Mouse (Mus musculus) kidney, adult 9 months (tissue): ENCODE measurements around the gene Cntn5.

Experiments
- DNase-seq: peaks from one replicate; pipeline ENCODE4 v3.0.0; 2022

Cntn5 gene

DNA sequence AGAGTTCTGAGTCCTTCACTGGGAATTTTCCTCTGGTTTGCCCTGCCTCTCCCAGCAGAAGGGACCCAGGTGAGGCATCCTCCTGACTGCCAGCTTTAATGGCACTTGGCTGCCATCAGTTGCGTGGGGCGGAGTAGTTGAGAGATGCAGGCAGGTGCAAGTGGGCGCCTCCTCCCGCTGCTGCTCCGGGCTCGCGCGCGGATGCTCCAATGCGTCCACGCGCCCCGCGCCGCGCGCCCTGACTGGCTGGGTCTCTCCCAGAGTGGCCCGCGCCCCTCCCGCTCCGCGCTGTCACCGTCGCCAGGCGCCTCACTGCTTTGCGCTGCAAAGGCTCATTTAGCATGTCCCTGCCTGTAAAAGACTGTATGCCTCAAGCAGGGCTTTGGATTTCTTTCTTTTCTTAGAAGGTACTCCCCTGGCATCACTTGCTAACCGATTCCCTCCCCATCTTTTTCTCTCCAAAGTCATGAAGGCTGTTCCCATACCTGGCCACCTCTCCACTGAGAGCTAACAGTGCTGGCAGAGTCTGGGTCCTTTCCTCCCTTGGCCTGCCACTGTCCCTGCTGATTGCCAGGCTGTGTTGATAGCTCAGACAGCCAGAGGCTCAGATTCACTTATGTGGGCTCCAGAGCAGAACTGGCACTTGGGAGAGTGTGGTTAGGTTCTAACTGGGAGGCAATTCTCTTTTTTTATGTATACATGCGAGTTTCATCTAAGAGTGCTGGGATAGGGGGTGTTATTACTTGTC, at the start of gene Cntn5:
TSS of gene Cntn5 (minus strand) at position 160 of the 748 bp plus-strand sequence.
- DNase-seq: no peak

DNA sequence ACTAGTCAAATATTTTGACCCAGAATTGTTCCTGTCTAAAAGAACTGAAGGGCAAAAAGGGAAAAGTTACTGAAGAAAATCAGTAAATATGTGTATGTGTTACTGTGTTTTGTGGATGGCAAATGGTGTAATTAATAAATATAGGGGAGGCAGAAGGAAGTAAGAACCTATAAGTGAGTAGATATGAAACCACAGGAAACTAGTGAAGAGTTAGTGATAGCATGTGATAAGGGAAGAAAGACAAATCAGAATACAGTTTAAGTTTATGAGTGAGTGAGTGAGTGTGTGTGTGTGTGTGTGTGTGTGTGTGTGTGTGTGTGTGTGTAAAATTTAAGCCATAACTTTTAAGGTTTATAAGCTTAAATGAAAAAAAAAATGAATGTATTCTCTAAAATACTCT, 45.9 kb upstream of the Cntn5 start:
- no peak for DNase-seq

DNA sequence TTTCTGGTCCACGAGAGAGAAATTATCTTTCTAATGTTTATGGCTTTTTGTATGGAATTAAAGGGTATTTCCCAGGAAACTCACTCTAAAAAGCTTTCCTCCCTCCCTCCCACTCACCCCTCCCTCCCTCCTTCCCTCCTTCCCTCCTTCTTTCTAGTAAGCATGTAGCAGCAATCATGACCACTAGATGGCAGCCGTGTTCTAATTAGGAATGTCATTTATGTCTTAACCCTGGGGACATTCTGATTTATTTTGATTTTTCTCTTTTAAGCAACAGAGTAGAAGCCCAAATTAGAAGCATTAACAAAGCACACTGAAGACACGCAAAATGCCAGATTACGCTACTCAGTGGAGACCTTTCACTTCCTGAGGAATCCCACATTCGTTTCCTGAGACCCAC, 5.0 kb upstream of the Cntn5 start:
- DNase-seq: peak; percentile 58

DNA sequence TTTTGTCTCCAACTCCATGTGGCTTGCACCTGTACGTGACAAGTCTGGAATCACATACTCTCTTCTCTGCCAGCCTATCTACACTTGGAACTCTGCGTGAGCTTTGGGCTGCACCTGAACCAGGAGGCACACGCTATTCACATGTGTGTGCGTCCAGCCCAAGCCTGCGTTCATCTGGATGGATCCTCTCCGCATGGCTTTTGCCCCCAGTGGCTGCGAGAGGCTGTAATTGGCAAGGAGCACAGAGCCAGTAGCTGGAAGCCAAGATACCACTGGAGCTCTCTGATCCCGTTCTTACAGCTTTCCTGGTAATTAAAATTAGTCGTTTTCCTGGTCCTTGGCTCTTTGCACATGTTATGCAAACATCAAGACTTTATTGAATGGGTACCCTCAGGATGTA, 1.1 kb upstream of the Cntn5 start:
- DNase-seq: no peak

DNA sequence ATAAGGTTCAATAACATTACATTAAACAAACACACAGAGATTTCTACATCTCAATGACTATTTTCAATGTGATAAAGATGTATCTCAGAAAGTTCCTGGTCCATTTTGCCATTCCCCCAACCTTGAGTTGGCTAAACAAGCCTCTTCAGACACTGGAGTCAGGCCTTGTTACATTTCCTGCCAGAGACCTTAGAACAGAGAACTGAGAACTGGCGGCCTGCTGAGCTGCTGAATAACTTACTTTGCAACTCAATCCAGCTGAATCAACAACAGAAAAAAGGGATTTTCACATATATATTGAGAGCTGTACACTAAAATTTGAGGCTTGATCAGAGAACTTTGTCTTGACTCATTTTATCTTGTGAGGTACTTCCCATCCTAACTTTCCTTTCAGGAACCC, 24.8 kb downstream of the Cntn5 start:
- DNase-seq: no peak

DNA sequence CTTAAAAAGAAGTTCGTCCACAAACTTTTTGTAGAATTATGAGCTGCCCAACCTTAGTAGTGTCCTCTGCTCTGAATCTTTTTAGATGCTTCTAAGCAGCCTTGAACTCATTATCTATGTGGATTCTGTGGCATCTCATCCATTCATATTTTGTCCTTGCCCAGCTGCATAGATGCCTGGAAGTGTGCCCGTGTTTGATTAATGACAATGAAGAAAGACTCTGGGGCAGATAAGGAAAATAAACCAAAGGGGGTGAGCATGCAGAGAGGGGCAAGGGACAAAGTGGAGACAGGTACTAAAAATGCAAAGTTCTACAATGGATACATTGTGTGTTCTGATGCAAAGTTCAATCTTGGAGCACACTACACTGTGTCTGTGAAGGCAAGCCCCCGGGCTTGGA, 30.7 kb downstream of the Cntn5 start:
- DNase-seq: no peak

DNA sequence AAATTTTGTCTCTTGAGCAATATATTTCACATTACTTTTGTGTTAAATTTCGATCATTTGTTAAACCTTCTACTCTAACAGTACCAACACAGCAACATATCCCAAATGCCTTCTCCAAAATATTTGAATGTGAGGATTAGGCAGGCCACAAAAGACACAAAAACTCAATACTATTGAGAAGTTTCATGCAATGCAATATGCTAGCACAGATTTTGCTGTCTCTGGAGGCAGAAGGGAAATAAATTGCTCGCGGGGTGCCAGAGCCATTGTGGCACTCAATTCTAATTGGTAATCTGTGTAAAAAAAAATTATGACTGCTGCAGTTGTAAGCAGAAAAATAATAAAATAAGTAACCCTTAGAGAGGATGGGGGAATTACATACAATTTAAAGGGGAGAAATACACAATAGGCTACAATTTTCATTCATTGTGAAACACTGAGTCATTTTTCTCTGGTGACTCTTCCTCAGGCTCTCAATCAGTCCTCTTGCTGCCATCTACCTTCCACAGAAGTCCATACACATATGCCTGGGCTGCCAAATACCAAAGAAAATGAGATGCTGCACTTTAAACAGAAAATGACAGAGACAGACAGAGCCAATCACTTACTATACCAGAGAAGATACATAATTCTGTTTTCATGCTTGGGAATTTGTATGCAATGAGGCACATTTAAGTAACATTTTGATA, 48.2 kb downstream of the Cntn5 start:
- DNase-seq: no peak

DNA sequence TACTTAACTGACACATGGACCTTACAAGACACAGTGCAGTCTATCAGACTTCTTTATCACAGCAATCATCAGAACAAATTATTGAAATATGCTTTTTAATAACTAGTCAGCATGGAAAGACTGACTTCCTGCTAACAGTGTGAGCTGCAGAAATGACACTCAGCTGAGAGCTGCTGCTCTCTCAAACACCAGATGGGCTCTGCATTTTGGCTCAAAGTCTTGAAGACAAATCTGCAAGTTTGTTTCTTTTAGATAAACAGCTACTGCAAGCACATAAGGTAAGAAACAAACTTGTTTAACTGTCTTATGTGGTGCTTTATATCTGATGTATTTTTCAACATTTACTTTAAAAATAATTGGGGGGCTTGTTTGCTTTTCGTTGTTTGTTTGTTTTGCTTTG, 87.9 kb downstream of the Cntn5 start:
- no peak for DNase-seq

DNA sequence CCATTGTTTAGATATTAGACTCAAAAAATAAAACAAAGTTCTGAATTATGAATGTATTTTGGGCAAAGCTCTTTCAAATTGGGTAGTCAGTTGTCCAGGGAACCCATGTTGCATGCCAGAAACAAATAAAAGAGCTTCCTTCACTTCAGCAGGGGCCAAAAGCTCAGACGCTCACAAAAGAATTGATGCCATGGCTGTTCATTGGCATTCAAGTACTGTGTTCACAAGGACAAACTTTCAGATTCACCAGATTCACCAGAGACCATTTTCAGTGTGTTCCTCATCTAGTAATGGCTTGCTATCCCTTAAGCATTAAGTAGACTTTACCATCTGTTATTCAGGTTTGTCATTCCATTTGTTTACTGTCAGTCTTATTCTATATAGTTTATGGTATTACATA, 107.4 kb downstream of the Cntn5 start:
- no peak for DNase-seq

DNA sequence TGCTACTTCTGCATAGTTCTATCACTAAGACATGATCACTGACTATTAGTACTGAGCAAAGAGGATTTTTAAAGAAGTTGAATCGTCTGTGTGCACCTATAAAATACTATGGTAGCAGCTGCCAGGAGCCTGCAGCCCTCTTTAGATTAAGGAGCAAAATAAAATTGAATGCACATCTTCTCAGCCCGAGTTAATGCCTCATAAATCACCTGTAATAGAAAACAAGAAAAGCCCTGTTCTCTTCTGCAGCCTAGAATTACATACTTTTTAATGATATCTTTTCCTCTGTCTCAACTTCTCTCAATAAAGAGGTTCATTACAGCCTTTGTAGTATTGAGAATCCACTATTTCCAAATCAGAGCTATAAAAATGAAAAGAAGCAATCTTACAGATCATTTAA, 109.5 kb downstream of the Cntn5 start:
- DNase-seq: no peak

DNA sequence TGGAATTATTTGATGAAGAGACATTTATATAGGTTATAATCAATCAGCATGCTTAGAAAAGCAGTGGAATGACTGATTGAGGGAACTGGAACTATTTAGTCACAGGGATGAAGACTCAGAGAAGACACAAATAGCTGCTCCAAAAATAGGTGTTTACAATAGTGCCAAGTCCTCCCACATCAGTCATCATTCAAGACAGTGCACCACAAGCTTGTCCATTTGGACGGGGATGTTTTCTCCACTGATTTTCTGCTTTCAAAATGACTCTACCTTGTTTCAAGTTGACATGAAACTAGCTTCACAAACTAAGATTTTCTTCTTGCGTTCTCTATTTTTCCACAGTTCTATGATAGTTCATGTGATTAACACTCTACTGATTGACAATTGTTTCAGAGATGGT, 172.7 kb downstream of the Cntn5 start:
- no peak for DNase-seq

DNA sequence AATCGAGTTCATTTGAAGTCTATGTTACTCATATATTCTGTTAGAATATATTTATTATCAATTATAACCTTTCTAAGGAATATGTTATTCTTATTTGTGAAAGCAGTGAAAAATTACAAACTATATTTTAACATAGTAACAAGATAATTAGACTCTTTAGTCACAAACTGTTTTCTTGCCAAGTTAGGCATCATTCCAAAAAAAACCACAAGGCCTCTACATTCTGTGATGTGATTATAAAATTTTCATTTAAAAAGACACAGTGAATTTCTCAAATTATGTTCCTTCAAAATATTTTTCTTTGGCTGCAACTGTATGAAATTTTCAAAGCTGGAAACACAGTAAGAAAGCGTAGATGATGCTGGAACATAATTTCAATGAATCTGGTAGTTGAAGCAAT, 180.4 kb downstream of the Cntn5 start:
- no peak for DNase-seq

DNA sequence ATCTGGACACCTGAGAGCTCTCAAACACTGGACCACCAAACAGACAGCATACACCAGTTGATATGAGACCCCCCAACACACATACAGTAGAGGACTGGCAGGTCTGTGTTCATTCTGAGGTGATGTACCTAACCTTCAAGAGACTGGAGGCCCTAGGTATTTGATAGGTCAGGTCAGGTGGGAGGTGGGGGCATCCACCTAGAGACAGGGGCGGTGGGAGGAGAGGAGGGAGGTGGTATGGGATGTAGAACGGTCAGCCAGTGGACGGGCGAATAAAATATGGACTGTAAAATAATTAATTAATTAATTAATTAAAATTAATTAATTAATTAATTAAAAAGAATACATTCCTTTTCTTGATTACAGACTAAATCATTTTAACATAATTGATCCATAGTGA, 182.5 kb downstream of the Cntn5 start:
- no peak for DNase-seq

DNA sequence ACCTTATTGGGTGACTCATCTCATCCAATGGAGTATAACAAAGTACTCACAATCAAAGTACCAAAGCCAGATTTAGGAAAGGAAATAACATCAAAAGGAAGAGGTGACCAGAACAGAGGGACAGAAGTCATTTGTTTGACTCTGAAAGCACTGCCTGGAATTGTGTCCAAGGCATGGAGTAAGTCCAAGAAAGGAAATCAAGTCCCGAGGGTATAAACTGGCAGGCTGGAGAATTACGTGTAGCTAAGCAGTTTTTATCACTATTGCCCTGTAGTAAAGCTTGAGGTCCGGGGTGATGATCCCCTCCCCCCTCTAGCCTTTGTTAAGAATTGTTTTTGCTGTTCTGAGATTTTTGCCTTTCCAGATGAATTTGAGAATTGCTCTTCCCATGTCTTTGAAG, 185.6 kb downstream of the Cntn5 start:
- no peak for DNase-seq

DNA sequence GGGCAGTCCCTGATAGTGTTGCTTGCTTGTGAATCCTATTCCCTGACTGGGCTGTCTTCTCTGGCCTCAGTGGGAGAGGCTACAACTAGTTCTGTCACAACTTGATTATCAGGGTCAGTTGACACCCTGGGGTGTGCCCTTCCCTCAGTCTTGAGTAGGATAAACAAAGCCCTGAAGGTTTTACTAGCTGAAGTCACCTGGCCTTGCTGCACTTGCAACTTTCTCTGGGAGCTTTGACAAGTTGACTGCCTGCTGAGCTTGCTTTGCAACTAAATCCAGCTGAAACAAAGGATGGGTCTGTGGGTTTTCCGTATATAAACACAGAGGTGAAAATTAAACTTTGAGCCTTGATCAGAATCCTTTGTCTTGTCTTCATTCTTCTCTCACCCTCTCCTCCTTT, 190.9 kb downstream of the Cntn5 start:
- DNase-seq: no peak

DNA sequence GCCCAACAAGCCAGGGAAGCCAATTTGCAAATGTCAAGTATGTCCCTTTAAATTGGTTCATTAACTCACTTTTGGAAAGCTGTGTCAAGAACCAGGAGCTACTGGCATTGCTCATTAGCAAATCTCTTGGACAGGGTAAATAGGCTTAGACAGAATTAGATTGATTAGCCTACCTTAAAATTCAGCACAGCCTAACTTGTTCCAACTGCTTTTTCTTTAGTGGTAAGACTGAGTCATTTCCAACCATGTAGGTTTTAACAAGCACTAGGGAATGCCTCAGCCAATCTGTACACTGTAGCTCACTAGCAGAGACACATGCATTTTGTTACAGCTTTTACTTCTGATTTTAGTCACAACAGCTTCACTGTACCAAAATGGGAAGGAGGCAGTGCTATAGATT, 222.9 kb downstream of the Cntn5 start:
- no peak for DNase-seq

DNA sequence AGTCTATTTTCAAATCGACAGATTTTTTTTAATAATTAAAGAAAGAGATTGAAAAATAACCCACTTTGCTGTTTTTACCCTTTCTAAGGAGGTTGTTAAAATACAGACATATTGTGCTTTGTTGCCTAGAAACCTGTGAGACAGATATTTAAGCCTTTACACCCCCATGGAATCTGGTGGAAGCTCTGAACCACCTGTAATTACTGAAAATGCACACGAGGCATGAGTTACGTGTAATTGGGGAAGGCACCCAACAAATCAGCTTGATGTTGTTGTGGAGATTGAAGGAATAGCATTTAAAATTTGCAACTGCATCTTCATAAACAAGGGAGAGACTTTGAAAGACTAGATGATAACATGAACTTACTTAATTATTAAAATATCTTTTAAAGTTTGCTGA, 223.4 kb downstream of the Cntn5 start:
- no peak for DNase-seq

DNA sequence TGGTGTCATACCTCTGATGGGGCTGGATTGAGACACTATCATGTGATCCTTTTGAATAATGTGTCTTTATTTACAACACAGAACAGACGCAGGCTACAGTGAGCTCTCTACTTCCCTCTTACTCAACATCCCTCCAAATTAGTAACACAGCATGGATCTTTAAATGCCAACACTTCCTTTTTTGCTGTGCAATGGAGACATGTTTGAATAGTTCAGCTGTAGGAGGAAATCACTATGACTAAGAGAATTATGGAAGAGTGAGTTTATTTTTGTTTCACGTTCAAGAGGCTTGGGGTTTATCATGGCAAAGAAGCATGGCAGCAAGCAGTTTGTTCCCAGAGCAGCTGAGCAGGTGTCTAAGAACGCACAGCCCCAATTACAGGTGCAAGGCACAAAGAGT, 235.9 kb downstream of the Cntn5 start:
- no peak for DNase-seq

DNA sequence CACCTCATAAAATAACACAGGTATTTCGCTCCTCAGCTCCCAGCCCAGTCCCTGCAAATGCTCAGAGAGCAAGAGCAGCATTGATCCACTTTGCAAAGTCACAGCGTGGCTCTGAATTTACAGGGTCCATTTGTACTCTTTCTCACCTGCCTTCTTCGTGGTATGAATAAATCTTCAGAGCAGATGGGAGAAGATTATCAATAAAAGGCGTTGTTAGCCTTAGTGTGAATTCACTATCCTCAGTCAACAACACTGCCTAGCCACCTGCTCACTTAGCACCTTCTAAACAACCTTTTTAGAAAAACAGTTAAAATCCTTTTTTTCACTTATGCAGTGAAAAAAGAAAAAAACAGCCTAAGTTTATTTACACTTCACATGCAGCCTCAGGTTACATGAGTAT, 237.1 kb downstream of the Cntn5 start:
- no peak for DNase-seq

DNA sequence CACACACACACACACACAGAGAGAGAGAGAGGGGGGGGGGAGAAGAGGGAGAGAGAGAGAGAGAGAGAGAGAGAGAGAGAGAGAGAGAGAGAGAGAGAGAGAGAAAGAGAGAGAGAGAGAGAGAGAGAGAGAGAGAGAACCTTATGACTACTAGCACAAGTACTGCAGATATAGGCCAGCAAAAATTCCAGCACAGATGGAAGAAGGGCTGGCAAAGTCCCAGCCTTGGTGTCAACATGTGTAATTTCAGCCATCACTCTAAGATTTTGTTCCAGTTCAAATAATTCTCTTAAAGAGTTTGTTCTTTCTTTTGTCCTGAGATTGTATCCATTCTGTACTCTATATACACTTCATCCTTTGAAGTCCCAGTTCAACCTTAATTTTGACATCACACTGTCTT, 238.8 kb downstream of the Cntn5 start:
- no peak for DNase-seq

DNA sequence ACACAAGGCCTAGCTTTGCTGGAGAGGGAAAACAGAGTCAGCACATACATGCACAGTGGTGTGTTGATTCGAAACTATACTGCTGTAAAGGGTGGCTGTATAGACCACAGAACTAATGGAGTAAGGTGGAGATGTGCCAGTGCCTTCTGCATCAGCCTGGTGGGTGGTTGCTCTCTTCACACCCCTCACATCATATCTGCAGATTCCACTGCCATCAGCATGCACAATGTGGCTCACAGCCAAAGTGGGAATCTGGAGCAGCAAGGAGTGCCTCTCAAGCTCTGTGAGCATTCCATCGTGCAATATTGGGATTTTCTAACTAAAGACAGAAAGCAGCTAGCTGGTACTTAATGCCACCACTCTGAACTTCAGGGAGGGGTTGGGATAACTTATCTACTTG, 241.5 kb downstream of the Cntn5 start:
- no peak for DNase-seq

DNA sequence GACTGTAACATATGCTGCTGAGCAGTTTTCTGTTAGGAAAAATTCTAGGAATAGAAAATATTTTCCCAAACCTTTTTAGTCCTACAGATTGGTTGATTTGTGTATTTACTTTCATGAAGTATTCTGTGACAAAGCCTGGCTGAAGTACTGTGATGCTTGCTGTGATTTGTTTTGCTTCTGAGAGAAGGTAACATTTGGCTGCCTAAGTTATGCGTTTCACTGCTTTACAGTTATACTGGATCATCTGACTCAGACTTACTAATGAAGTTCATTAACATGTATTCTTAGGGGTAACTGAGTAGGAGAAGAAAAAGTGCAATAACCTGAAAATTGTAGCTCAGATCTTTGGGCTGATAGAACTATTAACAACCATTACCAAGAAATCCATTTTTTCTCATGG, 245.1 kb downstream of the Cntn5 start:
- DNase-seq: no peak

DNA sequence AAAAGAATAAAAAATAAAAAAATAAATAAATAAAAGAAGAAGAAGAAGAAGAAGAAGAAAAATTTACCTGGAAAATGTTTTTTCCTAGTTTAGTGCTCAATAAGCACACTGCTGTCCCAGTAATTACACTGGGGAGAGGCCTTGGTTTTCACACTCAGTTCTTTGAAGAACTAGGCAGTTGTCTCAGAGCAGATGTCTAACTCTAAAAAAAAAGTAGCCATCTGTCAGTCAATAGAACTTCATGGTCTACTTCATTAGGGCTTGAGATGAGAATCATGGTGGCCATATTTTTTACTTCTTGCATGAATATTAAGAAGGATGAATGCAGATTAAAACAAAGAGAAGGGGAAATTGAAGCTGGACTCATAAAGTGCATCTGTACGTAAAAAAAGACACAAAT, 246.5 kb downstream of the Cntn5 start:
- no peak for DNase-seq

DNA sequence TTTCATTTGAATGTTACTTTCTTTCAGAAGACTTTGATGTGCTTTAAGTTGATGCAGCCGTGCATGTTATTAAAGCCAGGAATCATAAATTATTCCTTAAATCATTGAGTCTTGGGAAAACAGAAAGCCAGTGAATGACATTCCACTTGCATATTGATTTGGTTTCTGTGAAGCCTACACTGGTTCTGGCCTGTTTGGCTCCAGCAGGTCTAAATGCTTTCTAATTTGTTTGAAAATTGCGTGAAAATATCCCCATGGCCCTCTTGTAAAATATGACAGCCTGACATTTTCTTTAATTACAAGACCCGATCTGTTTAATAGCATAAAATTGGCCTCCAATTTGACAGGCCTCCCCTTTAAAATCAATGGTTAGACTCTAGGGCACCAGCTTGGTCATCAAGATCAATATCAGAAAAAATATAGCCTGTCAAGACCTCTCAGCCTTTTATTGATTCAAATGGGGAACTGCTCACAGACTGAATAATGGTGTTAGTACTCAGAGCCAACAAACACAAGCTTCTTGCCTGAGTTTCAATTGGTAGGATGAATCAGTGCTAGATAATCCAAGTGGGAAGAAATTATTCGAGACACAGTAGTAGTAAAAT, 247.3 kb downstream of the Cntn5 start:
- DNase-seq: no peak

DNA sequence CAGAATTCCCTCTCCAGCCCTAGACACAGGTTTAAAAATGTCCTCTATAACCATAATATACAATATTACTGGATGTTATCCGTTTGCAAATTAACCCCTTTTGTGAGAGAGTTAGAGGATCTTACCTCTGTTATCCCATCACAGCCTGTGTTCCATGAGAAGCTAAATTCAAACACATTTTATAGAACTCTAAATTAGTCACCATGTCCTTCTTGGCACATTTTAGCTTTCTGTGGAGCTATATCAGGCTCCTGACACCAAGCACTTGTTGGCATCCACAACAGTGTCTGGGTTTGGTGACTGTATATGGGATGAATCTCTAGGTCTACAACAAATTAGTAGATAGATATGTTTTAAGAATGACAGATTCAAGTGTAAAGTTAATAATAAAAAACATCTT, 253.9 kb downstream of the Cntn5 start:
- no peak for DNase-seq
